Mouse (Mus musculus): ENCODE measurements at regions not wholly inside any gene's neighbourhood (a gene's known extent, or its start where the extent isn't known, plus 50 kb on each side); places are given as distances from the start of the nearest gene placed in this dataset.

- Histone ChIP-seq H3K4me1 (ENCODE audit: control insufficient read depth, insufficient read depth, low read length) (no peaks in the 10 kb centered on the region), H3K27ac (ENCODE audit: low read depth, low read length) (no peak overlapping the region), H3K4me3 (ENCODE audit: low read depth, low read length) (no peak overlapping the region), H3K9me3 (ENCODE audit: control insufficient read depth, low read length) (no peaks in the 10 kb centered on the region), H3K4me2 (no peak overlapping the region), H3K9ac (ENCODE audit: low read length) (no peak overlapping the region), H3K36me3 (ENCODE audit: control insufficient read depth, insufficient read depth, low read length) (no peaks in the 10 kb centered on the region), H3K27me3 (ENCODE audit: control insufficient read depth, insufficient read depth, low read length) (no peaks in the 10 kb centered on the region)
- WGBS, result 90% methylated on average over 3 of the region's 3 CpGs
- ATAC-seq (ENCODE audit: low FRiP score), result no peak
- no peak for DNase-seq (ENCODE audit: low spot score, missing footprints)
These were observed 179.7 kb upstream of the Casp1 start for GRCm38 (mm10) chr9:5118584-5118983.

GRCm38 (mm10) chr9:5121144-5121821 lies 177.0 kb upstream of the Casp1 start:
- Histone ChIP-seq H3K36me3 (ENCODE audit: control insufficient read depth, insufficient read depth, low read length) (no peaks in the 10 kb centered on the region), H3K4me3 (ENCODE audit: low read depth, low read length) (no peak overlapping the region), H3K4me2 (no peak overlapping the region), H3K27me3 (ENCODE audit: control insufficient read depth, insufficient read depth, low read length) (no peaks in the 10 kb centered on the region), H3K9me3 (ENCODE audit: control insufficient read depth, low read length) (no peaks in the 10 kb centered on the region), H3K4me1 (ENCODE audit: control insufficient read depth, insufficient read depth, low read length) (no peaks in the 10 kb centered on the region), H3K27ac (ENCODE audit: low read depth, low read length) (no peak overlapping the region), H3K9ac (ENCODE audit: low read length) (no peak overlapping the region)
- WGBS, result 79% methylated on average over 1 of the region's 1 CpGs
- ATAC-seq (ENCODE audit: low FRiP score) (0 out of 2 replicates have a peak, but pooled peaks have one; percentile 42), DNase-seq (ENCODE audit: low spot score, missing footprints) (no peak)

- H3K4me2 ChIP-seq, result no peak overlapping the region
- H3K4me3 ChIP-seq (ENCODE audit: low read depth, low read length), result no peak overlapping the region
- no peaks in the 10 kb centered on the region for H3K36me3 ChIP-seq (ENCODE audit: control insufficient read depth, insufficient read depth, low read length)
- H3K9ac ChIP-seq (ENCODE audit: low read length), result no peak overlapping the region
- DNase-seq (ENCODE audit: low spot score, missing footprints) (no peak), ATAC-seq (ENCODE audit: low FRiP score) (no peak)
- no peaks in the 10 kb centered on the region for H3K9me3 ChIP-seq (ENCODE audit: control insufficient read depth, low read length)
- no peak overlapping the region for H3K27ac ChIP-seq (ENCODE audit: low read depth, low read length)
- no peaks in the 10 kb centered on the region for H3K27me3 ChIP-seq (ENCODE audit: control insufficient read depth, insufficient read depth, low read length)
- H3K4me1 ChIP-seq (ENCODE audit: control insufficient read depth, insufficient read depth, low read length), result no peaks in the 10 kb centered on the region
These were observed 171.5 kb upstream of the Casp1 start for GRCm38 (mm10) chr9:5126821-5127220.

- DNase-seq (ENCODE audit: low spot score, missing footprints), result no peak
- H3K36me3 ChIP-seq (ENCODE audit: control insufficient read depth, insufficient read depth, low read length), result no peaks in the 10 kb centered on the region
- no peak for ATAC-seq (ENCODE audit: low FRiP score)
These were observed 165.9 kb upstream of the Casp1 start for GRCm38 (mm10) chr9:5132386-5132785.

GRCm38 (mm10) chr9:5146604-5147003 lies 151.7 kb upstream of the Casp1 start:
- H3K4me2 ChIP-seq, result no peak overlapping the region
- no peaks in the 10 kb centered on the region for H3K4me1 ChIP-seq (ENCODE audit: control insufficient read depth, insufficient read depth, low read length)
- H3K27me3 ChIP-seq (ENCODE audit: control insufficient read depth, insufficient read depth, low read length), result no peaks in the 10 kb centered on the region
- H3K27ac ChIP-seq (ENCODE audit: low read depth, low read length), result no peak overlapping the region
- H3K4me3 ChIP-seq (ENCODE audit: low read depth, low read length), result no peak overlapping the region
- no peaks in the 10 kb centered on the region for H3K36me3 ChIP-seq (ENCODE audit: control insufficient read depth, insufficient read depth, low read length)
- DNase-seq (ENCODE audit: low spot score, missing footprints) (no peak), ATAC-seq (ENCODE audit: low FRiP score) (no peak)
- 89% methylated on average over 1 of the region's 1 CpGs for WGBS
- no peaks in the 10 kb centered on the region for H3K9me3 ChIP-seq (ENCODE audit: control insufficient read depth, low read length)
- no peak overlapping the region for H3K9ac ChIP-seq (ENCODE audit: low read length)

More at GRCm38 (mm10) chr9:5132386-5132785, 165.9 kb upstream of the Casp1 start:
- H3K9ac ChIP-seq (ENCODE audit: low read length), result no peak overlapping the region
- no peak overlapping the region for H3K4me2 ChIP-seq
- H3K9me3 ChIP-seq (ENCODE audit: control insufficient read depth, low read length), result no peaks in the 10 kb centered on the region
- no peaks in the 10 kb centered on the region for H3K27me3 ChIP-seq (ENCODE audit: control insufficient read depth, insufficient read depth, low read length)
- no peak overlapping the region for H3K27ac ChIP-seq (ENCODE audit: low read depth, low read length)
- H3K4me1 ChIP-seq (ENCODE audit: control insufficient read depth, insufficient read depth, low read length), result no peaks in the 10 kb centered on the region
- no peak overlapping the region for H3K4me3 ChIP-seq (ENCODE audit: low read depth, low read length)
